Mouse (Mus musculus): ENCODE measurements around the gene Gspt1. TPM values are rescaled to one million over a fixed set of nuclear protein-coding genes. Genes with fewer than 3 reads are reported as not detected.

Gspt1 gene
- total and polyA plus RNA-seq, 3 experiments = 135 to 562 (median 196) TPM

DNA sequence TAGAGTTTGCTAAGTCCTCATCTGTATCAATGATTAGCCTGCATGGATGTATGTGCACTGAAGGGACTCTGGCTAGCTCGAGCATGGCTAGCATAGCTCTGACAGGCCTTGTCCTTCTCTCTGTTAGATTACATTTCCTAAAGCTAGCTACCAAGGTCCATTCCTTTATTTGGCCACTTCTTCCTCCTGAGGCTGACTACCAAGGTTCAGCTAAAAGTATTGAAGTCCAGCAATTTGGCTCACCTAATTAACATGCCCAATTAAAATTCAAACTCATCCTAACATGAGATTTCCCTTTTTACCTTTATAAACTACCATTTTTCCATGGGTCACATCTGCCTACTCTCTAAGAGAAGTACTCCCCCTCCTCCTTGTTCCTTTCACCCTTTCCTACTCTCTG lies 11.7 kb downstream of the Gspt1 start:
- Histone ChIP-seq H3K36me3 (replicated peaks) (peaks cover 62% of the 10 kb centered on the region), H3K27me3 (ENCODE audit: insufficient read depth, low read length) (no peaks in the 10 kb centered on the region), H3K4me1 (ENCODE audit: insufficient read depth, low read depth, low read length) (peaks cover 25% of the 10 kb centered on the region), H3K9me3 (replicated peaks) (no peaks in the 10 kb centered on the region), H3K4me3 (ENCODE audit: low read depth, low read length) (no peak overlapping the region)
- DNase-seq (ENCODE audit: low spot score) = no peak
- no peak for ATAC-seq (ENCODE audit: extremely low read depth, insufficient number of reproducible peaks, low FRiP score, poor library complexity, severe bottlenecking)
- TF ChIP-seq POLR2AphosphoS5 (IDR thresholded peaks at IDR 0.05; ENCODE audit: insufficient replicate concordance, low read depth, low read length) (no peak), GATA2 (IDR thresholded peaks at IDR 0.05; ENCODE audit: borderline replicate concordance, low read depth, low read length) (no peak), GATA1 (IDR thresholded peaks at IDR 0.05; ENCODE audit: borderline replicate concordance, low read length) (no peak), CTCF (IDR thresholded peaks at IDR 0.05; ENCODE audit: low read depth, low read length) (no peak), TAL1 (conservative IDR thresholded peaks at IDR 0.05; ENCODE audit: low read depth, low read length) (no peak)

DNA sequence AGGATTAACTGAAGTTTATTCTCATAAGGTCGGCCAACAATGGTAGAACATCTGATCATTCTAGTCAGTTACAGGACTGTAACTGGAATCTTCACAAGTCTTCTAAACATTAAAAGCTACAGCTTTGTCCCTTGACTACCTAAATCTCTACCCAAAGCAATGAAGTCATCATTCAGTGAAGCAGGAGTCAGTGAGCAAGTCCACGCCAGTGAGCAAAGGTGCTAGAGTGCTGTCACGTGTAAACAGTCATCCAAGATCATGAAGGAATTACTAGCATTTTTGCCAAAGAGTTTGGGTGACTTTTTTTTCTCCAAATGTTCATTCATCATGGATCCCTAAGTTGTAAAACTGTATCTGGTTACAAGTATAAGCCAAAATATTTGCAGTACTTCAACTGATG lies 36.3 kb downstream of the Gspt1 start:
- no peak overlapping the region for H3K4me3 ChIP-seq (ENCODE audit: low read depth, low read length)
- peaks cover 88% of the 10 kb centered on the region for H3K36me3 ChIP-seq (replicated peaks)
- H3K9me3 ChIP-seq (replicated peaks) = no peaks in the 10 kb centered on the region
- H3K4me1 ChIP-seq (ENCODE audit: insufficient read depth, low read depth, low read length) = no peaks in the 10 kb centered on the region
- DNase-seq (ENCODE audit: low spot score) = no peak
- ATAC-seq (ENCODE audit: extremely low read depth, insufficient number of reproducible peaks, low FRiP score, poor library complexity, severe bottlenecking) = no peak
- TF ChIP-seq POLR2AphosphoS5 (IDR thresholded peaks at IDR 0.05; ENCODE audit: insufficient replicate concordance, low read depth, low read length) (no peak), CTCF (IDR thresholded peaks at IDR 0.05; ENCODE audit: low read depth, low read length) (no peak), TAL1 (conservative IDR thresholded peaks at IDR 0.05; ENCODE audit: low read depth, low read length) (no peak), GATA2 (IDR thresholded peaks at IDR 0.05; ENCODE audit: borderline replicate concordance, low read depth, low read length) (no peak), GATA1 (IDR thresholded peaks at IDR 0.05; ENCODE audit: borderline replicate concordance, low read length) (no peak)
- no peaks in the 10 kb centered on the region for H3K27me3 ChIP-seq (ENCODE audit: insufficient read depth, low read length)

DNA sequence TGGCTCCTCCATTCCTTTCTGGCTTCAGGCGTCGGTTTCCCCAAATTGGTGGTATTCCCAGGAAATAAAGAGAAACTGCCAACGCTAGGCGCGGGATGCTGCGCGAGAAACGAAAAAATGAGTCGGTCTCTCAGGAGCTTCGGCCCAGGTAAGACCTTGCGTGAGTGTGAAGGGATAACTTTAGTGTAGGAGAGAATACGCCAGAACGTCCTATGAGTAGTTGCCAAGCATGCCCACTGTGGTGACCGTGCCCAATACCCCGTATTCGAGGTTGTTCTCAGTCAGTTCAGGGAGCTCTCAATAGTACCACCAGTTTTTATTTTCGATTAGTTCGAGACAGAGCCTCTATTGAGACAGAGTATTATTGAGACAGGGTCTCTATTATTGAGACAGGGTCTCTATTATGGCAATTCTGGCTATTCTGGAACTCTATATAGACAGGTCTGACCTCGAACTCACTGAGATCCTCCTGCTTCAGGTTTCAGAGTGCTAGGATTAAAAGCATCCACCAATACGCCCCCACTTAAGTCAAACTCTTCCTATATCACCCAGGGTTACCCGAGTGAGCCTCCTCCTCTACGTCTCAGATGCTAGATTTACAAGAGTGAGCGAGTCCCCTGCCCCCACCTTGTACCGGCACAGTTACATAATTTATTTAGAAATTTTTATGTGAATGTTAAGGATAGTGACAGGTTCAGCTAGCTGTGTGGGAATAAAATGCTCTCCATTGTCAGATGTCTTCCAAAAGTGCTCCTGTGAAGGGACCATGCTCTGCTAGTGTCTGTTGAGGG lies 50.3 kb downstream of the Gspt1 start:
- ATAC-seq (ENCODE audit: extremely low read depth, insufficient number of reproducible peaks, low FRiP score, poor library complexity, severe bottlenecking) (no peak), DNase-seq (ENCODE audit: low spot score) (peak; percentile 21)
- Histone ChIP-seq H3K27me3 (ENCODE audit: insufficient read depth, low read length) (no peaks in the 10 kb centered on the region), H3K36me3 (replicated peaks) (peaks cover 63% of the 10 kb centered on the region), H3K9me3 (replicated peaks) (no peaks in the 10 kb centered on the region), H3K4me1 (ENCODE audit: insufficient read depth, low read depth, low read length) (peaks cover 39% of the 10 kb centered on the region), H3K4me3 (ENCODE audit: low read depth, low read length) (peak overlapping the region; percentile 97)
- TF ChIP-seq GATA1 (IDR thresholded peaks at IDR 0.05; ENCODE audit: borderline replicate concordance, low read length) (no peak), POLR2AphosphoS5 (IDR thresholded peaks at IDR 0.05; ENCODE audit: insufficient replicate concordance, low read depth, low read length) (no peak), CTCF (IDR thresholded peaks at IDR 0.05; ENCODE audit: low read depth, low read length) (no peak)

DNA sequence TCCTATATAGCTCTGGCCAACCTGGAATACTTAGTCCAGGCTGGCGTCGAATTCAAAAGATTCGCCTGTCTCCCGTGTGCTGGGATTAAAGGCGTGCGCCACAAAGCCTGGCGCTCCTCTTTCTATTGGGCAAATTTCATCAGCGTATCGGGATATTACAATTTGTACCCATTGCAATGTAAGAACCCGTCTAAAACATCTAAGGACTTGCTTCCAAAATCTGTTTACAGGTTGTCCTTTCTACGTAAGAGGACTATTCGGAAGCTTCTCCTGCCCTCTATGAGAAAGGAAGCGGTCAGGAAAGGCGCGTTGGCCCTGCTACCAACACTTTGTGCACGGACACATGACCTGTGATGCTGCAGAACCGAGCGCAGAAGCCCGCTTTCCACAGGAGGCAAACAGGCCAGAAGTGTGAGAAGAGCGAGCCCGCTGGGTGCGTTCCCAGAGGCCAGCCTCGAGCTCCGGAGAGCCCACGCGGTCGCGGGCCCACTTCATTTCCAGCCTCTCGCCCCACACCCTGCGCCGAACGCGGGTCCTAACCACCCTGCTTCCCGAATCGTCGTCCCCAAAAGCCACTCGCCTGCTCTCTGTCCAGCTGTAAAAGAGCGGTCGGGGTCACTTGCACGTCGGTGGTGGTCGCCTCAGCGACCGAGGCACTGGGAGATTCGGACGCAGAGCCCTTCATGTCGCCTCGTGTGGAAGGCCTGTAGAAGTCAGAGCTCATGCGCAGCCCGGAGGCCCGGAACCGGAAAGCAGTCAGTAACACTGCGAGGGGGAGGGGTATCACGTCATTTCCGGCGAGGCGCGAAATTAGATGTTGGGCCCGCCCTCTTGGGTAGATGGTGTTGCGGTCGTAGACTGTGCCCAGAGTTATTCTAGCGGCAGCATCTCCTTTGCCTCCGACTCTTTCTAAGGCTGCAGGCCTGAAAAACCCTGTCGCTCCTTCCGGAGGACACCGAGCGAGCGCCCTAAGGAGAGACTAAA lies 51.3 kb downstream of the Gspt1 start, which contains the start of gene Rsl1d1:
Gene Rsl1d1, minus strand, starts transcription at position 761 of the 984 bp plus-strand sequence.
- DNase-seq (ENCODE audit: low spot score) (peak; percentile 87), ATAC-seq (ENCODE audit: extremely low read depth, insufficient number of reproducible peaks, low FRiP score, poor library complexity, severe bottlenecking) (peak; percentile 92)
- no peaks in the 10 kb centered on the region for H3K27me3 ChIP-seq (ENCODE audit: insufficient read depth, low read length)
- peaks cover 64% of the 10 kb centered on the region for H3K36me3 ChIP-seq (replicated peaks)
- no peaks in the 10 kb centered on the region for H3K9me3 ChIP-seq (replicated peaks)
- H3K4me1 ChIP-seq (ENCODE audit: insufficient read depth, low read depth, low read length) = peaks cover 48% of the 10 kb centered on the region
- peak within 1 kb of the TSS; percentile 97 for H3K4me3 ChIP-seq (ENCODE audit: low read depth, low read length)
- no peak for TF ChIP-seq GATA2 (IDR thresholded peaks at IDR 0.05; ENCODE audit: borderline replicate concordance, low read depth, low read length)
- TF ChIP-seq TAL1 (conservative IDR thresholded peaks at IDR 0.05; ENCODE audit: low read depth, low read length) = no peak
- no peak for TF ChIP-seq GATA1 (IDR thresholded peaks at IDR 0.05; ENCODE audit: borderline replicate concordance, low read length)
- TF ChIP-seq POLR2AphosphoS5 (IDR thresholded peaks at IDR 0.05; ENCODE audit: insufficient replicate concordance, low read depth, low read length) = no peak; the same call in 1 of the 2 replicates
- no peak for TF ChIP-seq CTCF (IDR thresholded peaks at IDR 0.05; ENCODE audit: low read depth, low read length)

DNA sequence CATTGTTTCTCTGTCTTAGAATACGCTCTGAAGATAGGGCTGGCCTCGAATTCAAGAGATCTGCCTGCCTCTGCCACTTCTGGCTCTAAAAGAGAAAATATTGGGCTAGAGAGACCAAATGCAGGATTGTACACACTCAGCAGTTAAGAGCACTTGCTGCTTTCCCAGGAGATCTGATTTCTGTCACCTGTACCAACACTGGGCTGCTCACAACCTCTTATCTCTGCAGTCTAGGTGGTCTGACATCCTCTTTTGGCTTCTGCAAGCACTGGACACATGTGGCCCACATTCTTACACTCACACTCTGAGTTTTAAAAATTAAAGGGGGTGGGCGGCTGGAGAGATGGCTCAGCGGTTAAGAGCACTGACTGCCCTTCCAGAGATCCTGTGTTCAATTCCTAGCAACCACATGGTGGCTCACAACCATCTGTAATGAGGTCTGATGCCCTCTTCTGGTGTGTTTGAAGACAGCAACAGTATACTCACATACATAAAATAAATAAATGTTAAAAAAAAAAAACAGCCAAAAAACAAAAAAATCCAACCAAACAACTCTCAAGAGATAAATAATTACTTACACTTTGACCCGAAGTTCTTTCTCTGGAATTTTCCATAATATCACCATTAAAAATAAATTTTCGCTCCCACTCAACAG lies 52.3 kb downstream of the Gspt1 start:
- no peak for TF ChIP-seq TAL1 (conservative IDR thresholded peaks at IDR 0.05; ENCODE audit: low read depth, low read length)
- no peak for TF ChIP-seq POLR2AphosphoS5 (IDR thresholded peaks at IDR 0.05; ENCODE audit: insufficient replicate concordance, low read depth, low read length)
- no peak for TF ChIP-seq CTCF (IDR thresholded peaks at IDR 0.05; ENCODE audit: low read depth, low read length)
- TF ChIP-seq GATA2 (IDR thresholded peaks at IDR 0.05; ENCODE audit: borderline replicate concordance, low read depth, low read length) = no peak
- no peak for TF ChIP-seq GATA1 (IDR thresholded peaks at IDR 0.05; ENCODE audit: borderline replicate concordance, low read length)
- Histone ChIP-seq H3K4me3 (ENCODE audit: low read depth, low read length) (peak overlapping the region; percentile 97), H3K9me3 (replicated peaks) (no peaks in the 10 kb centered on the region), H3K27me3 (ENCODE audit: insufficient read depth, low read length) (no peaks in the 10 kb centered on the region), H3K36me3 (replicated peaks) (peaks cover 64% of the 10 kb centered on the region), H3K4me1 (ENCODE audit: insufficient read depth, low read depth, low read length) (peaks cover 55% of the 10 kb centered on the region)
- DNase-seq (ENCODE audit: low spot score) (no peak), ATAC-seq (ENCODE audit: extremely low read depth, insufficient number of reproducible peaks, low FRiP score, poor library complexity, severe bottlenecking) (no peak)

All from G1E (cell line).